Mouse (Mus musculus): Measurements from ENCODE around the gene Gm21732. TPM values are rescaled to one million over a fixed set of nuclear protein-coding genes. Genes with fewer than 3 reads are reported as not detected.
"Not testable (repeated sequence)": the region's sequence is repeated elsewhere in the genome, so short reads cannot be mapped to it uniquely, and the experiment has no call there.

The Gm21732 gene
- not detected for total RNA-seq (2021)
- long read RNA-seq, experiment 1: 0 reads
- long read RNA-seq, experiment 2: 0 reads

DNA sequence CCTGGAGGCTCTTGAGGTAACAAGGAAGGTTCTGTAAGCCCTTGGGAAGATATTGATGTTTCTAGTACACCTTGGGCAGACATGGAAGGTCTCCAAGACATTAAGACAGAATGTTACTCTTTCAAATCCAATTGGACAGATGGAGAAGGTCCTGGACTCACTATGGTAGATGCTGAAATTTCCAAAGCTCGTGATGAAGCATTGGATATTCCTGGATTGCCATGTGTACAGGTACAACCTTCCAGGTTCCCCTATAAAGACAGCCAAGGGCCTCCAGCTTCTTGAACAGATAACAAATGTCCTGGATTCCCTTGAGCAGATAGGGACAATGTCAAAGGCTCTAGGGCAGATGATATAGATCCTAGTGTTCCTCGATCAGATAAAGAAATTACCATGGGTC is at the start of gene Gm21732:
TSS of gene Gm21732 (minus strand) at position 101 of the 400 bp plus-strand sequence.
- intact Hi-C loops (cut with DNase I); DNase-seq: not testable (repeated sequence)

Other genes with a start within 250 kb of the Gm21732 start
- gene Gm20897, start 73.5 kb downstream of the Gm21732 start, total RNA-seq (2021): not detected